Mouse (Mus musculus): ENCODE measurements around the gene Gm10401.

Gm10401 gene

DNA sequence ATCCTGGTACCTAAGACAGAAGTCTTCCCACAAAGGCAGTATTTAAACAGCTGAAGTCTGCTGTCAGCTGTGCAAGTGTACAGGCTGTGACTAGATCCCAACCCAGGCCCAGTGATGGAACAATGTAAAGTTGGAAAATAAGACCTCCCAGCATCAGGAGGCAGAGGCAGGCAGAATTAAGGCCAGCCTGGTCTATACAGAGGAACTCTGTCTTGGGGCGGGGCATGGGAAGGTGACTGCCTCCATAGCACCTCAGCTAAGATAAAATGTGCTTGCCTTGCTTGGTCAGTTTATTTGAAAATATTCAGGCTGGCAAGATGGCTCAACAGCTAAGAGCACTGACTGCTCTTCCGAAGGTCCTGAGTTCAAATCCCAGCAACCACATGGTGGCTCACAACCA lies 27.6 kb downstream of the Gm10401 start:
- no peak for DNase-seq (ENCODE audit: low spot score)

DNA sequence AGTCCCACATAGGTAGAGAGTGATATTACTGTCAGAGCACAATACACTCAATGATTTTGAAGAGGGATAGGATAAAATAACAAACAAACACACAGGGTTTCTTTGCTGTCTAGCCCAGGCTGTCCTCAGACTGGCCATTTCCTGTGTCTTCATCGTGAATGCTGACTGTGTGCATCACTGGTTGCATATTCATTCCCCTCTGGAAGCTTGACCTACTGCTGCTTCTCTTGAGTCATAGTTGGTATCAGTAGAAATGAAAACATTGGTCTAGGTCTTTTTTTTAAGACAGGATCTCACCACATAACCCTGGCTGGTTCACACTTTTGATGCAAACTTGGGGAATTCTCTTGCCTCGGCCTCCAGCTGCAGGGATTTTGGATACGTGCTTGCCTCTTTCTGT lies 28.5 kb downstream of the Gm10401 start:
- DNase-seq (ENCODE audit: low spot score), result no peak

DNA sequence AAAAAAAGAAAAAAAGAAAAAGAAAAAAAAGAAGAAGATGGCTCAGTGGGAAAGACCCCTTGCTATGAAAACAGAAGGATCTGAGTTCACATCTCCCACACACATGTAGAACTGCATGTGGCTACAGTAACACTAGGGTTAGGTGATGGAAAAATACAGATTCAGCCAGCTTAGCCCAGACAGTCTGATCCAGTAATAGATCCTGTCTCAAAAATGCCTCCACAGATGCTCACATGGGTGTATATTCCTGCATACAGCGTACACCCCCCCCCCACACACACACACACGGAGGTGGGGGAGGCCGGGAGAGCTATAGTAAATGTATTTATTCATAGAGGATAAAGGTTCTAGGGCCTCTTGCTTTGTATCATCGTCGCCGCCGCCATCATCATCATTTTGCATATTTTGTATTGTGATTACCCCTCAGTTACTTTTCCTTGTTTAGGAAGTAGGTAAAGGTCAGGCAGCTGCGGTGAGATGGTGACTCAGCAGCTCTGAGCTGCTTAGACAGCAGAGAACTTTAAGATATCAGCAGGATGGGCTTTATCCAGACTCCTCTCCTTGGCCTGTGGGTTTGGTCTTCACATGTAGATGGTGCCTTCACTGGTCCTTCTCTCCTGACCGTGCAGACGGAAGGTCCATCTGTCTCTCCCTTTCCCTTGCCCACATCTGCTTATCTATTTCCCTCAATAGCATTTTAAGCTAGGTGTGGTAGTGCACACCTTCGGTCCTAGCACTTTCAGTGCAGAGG lies 29.2 kb downstream of the Gm10401 start:
- DNase-seq (ENCODE audit: low spot score), result no peak

DNA sequence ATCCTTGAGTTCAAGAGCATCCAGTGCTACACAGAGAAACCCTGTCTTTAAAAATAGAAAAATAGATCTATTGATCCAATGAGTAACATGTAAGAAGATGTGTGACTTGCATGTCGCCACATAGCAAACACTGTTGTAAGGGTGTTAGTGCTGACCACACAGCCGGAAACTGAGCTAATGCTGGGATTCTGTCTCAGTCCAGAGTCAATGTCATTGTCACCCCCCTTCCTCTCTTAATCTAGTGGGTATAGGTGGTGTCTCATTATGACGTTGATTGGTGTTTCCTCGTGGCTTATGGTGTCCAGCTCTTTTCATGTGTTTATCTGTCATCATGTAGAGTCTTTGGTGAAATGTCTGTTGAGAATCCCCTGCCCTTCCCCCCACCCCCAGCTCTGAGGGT lies 31.9 kb downstream of the Gm10401 start:
- no peak for DNase-seq (ENCODE audit: low spot score)

DNA sequence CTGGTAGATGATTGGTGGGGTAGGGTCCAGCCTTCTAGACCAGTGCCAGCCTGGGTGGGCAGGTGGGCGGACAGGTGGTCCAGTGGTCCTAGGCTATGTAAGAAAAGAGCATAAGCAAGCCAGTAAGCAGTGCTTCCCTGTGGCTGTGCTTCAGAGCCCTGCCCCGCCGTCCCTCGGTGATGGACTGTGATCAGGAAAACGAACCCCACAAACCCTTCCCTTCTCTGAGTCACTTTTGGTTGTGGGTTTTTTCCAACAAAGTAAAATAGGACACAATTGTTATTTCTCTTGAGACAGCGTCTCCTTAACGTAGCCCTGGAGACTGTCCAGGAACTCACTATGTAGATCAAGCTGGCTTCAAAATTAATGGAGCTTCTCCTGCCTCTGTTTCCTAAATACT lies 34.7 kb downstream of the Gm10401 start:
- DNase-seq (ENCODE audit: low spot score), result no peak

DNA sequence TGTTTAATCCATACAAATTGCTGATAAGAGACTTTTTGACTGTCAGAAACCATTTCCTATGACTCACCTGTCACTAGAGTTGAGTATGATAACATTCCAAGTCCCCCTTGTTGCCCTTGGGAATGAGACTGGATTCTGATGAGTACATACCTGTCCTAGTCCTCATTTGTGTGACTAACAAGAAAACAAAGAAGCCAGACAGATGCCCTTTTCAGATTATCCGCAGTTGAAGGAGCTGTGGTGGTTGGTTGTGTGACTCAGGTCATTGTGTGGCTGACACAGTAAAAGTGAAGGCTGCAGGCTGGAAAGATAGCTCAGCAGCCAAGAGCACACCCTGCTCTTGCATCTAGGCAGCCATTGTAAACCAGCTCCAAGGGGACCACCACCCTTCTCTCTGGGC lies 35.5 kb downstream of the Gm10401 start:
- DNase-seq (ENCODE audit: low spot score), result no peak

DNA sequence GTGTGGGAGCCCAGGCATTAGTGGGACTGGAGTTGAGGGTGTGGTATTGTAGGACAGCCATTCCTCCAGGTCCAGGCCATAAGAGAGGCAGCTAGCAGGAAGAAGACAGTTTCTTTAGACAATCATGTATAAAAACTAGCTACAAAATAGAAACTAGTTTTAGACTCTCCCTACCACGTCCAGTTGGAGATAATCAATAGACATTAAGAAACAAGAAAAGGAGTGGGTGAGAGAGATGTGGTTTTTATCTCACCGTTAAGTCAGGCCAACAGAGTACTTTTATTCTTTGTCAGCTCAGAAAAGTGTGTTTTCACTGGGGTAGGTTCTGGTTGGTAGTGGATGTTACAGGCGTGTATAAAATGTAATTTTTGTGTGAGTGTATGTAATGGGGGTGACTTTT lies 37.1 kb downstream of the Gm10401 start:
- no peak for DNase-seq (ENCODE audit: low spot score)

DNA sequence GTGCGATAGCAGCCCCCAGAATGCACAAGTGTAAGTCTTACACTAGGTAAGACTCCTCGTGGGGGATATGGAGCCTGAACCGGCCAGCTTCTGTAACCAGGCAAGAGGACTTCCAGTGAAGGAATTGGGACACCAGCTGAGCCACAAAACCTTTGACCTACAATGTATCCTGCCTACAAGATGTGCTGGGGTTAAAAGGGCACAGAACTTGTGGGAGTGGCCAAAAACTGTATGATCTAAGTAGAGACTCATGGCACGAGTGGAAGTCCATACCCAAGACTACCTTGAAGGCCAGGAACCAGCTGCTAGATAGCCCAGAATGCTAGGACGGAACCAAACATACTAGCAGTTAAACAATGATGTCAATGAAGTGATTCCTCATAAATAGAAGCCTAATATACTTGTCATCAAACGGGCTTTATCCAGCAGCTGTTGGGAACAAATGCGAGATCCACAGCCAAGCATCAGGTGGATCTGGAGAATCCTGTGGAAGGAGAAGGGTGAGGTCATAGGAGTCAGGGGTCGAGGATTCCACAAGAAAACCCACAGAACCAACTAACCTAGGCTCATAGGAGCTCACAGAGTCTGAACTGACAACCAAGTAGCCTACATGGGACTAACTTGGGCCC lies 37.9 kb downstream of the Gm10401 start:
- no peak for DNase-seq (ENCODE audit: low spot score)

DNA sequence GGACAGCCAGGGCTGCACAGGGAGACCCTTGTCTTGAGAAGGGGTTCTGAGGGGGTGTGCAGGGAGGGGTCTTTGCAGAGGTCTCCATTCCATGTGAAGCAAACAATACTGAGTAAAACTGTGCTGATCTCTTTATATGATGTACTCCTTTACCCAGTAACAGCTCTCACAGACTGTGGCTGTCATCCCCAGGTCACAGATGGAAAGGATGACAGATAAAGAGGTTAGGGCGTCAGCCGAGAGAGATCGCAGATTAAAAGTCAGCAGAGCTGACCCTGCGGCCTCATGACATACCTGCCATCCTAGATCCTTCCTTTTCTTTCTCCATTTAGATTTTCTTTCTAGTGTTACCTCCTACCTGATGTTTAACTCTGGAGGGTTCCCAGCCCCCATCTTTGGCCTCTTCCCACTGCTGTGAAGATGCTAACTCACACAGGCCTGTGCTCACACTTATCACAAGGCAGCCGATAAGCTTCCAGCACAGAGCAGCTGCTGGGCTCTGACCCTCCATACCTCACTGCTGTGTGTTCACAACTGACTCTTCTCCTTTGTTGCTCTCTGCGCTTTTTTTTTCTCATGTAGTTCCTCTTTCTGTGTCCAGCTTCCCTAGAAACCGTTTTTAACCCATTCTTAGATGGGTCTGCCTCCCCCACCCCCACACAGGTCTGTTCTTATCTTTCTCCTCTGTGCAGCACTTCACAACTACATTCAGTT lies 39.4 kb downstream of the Gm10401 start:
- no peak for DNase-seq (ENCODE audit: low spot score)

DNA sequence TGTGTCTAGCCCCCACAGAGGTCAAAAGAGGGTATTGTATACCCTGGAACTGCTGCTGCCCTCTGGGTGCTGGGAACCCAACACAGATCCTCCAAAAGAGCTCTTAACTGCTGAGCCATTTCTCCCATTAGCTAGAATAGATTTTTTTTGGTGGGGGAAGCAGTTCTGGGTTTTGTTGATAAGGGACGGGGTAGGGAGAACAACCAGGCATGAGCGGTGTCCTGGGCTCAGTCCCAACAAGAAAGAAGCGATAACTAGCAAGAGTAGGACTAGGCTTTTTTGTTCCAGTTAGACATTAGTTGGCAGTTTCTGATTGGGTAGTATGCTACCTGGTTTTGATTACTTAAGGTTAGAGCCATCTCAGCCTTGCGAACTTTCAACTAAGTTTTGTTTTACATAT lies 40.9 kb downstream of the Gm10401 start:
- DNase-seq (ENCODE audit: low spot score), result no peak

DNA sequence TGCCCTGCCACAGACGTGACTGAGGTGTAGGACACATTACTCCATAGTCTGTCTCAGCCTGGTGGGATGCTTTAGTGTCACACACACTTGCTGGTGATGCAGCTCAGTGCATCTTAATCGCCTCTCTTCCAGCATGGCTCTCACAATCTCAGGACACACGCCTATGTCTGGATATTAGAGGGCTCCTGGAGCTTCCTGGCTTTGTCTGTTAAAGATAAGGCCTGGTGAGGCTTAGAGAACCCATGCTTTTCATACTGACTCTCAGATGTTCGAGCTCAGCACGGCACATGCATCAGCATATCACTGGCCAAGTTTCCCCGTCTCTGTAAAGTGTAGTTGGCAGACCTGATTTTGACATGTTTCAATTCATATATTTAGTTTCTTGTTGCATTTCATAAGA lies 42.7 kb downstream of the Gm10401 start:
- DNase-seq (ENCODE audit: low spot score), result no peak

DNA sequence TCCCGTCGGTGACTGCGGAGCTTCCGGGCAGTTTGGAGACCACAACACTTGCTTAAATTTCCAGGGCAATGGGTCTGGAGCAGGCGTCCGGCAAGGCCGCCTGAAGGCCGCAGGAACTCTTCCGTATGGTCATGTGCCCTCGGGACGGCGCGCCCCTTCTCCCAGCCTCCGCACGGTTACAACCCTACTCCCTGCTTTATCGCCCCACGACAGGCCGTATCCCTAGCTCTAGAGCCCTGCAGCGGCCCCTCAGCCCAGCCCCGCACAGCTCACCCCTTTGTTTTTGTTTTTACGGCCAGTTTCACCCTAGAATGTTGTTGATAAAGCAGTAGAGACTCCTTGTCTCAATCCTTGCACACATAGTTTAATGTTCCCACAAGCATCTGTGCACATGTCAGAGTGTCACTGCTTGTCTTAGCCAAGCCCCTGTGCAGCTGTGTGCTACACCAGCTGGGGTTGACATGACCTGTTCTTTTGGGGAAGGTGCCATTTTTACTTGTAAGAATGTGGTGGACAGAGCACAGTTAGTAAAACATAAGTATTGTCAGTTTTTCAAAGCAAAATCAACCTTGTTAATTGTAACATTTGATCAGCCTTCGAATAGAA lies 44.2 kb downstream of the Gm10401 start:
- no peak for DNase-seq (ENCODE audit: low spot score)

DNA sequence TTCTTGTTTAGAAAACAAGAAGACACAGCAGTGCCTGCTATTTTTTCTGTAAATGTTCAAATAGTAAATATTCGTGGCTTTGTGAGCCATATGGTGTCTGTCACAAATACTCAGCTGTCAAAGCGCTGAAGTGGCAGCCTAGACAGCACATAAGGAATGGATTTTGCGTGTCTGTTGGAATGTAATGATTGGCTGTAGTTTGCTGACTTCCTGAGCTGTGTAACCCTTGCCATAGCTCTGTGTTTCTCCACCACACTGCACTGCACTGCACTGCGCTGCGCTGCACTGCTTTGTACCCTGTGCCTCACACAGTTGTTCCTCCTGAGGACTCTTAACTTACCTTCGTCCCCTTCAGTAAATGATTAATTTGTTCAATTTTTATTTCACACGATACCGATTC lies 45.5 kb downstream of the Gm10401 start:
- DNase-seq (ENCODE audit: low spot score), result no peak

DNA sequence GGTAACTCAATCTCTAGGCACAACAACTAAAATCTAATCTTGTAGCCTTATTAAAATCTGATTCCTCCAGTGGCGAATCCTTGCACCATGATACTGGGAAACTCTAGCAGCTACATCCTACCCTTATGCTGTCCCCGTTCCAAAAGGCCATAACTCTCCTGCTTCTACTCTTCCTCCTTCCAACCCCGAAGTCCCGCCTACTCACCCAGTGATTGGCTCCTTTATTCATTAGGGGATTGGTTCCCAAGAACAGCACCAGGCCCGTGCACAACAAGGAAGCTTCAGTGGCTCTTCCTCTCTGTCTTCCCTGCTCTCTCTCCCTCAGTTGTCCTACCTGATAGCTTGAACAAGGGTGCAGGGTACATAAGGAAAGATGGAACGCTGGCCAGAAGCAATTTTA lies 47.3 kb downstream of the Gm10401 start:
- no peak for DNase-seq (ENCODE audit: low spot score)

DNA sequence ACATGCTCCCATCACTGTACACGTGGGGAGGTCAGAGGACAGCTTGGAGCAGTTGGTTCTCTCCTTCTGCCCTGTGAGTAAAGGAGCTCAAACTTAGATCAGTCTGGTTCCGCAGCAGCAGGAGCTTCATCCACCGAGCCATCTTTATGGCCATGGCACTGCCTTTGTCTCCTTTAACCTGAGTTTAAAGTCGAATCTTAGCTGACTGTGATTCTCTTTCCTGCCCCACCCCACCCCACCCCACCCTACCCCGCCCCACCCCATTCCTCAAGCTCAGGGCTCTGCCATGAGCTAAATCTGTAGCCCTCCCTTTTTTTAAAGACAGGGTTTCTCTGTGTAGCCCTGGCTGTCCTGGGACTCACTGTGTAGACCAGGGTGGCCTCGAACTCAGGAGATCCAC lies 48.4 kb downstream of the Gm10401 start:
- DNase-seq (ENCODE audit: low spot score), result no peak
